Mouse (Mus musculus): ENCODE measurements around the gene Hoxc12.

DNA sequence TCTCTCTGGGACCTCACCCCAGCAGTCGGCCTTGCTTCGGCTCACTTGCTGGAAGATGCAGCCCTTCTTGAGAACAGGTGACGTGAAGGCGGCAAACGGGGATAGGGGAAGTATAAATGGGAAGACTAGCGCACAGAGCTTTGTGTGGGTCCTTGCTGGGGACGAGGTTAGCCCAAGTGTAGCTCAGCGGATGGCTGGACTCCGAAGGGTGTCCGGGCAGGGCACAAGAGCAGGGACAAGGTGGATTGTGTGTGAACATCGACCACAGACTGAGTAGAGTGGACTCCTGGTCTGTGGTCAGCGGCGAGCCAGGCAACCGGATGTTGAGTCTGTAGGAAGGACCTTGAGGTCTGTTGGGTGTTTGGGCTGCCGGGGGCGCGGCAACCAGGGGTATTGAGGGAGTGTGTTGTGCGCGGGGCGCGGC is 39.1 kb downstream of the Hoxc12 start:
- TF ChIP-seq POLR2A (IDR thresholded peaks at IDR 0.05; ENCODE audit: borderline replicate concordance, insufficient read depth, low read length) (no peak), CTCF (IDR thresholded peaks at IDR 0.05; ENCODE audit: borderline replicate concordance, insufficient read depth, low read depth, low read length) (no peak)

Data from cerebellum, adult 2 months (tissue).